Mouse (Mus musculus): ENCODE data around the gene Ceacam10.
"Not testable (repeated sequence)": the region's sequence is repeated elsewhere in the genome, so short reads cannot be mapped to it uniquely, and the experiment has no call there.

Gene Ceacam10

GRCm38 (mm10) chr7:24776918-24777317, at the start of gene Ceacam10:
Gene Ceacam10, plus strand, starts transcription at chr7:24777206.
- not testable (repeated sequence) for DNase-seq

- peak; percentile 64 for DNase-seq
Measured at GRCm38 (mm10) chr7:24735970-24736670, 40.9 kb upstream of the Ceacam10 start.

GRCm38 (mm10) chr7:24750695-24751094, 26.3 kb upstream of the Ceacam10 start:
- no peak for DNase-seq

DNA sequence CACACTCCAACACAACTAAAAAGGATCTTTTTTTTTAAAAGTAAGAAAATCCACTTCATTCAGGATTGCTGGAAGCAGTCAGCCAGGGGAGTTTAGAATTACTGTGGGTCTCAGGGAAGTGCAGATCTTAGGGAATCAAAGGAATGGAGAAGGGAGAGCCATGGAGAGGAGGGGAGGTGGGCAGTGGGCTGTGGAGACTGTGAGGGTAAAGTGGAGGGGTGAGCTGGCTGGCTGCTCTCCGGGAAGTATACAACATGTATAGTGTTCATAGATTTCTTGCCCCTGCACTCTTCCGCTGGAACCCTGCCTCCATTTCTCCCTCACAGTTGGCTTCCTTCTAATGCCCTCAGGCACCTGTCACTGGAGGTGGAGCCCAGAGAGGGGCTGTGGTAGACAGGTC, 25.4 kb upstream of the Ceacam10 start:
- no peak for DNase-seq

- no peak for DNase-seq
Measured at GRCm38 (mm10) chr7:24753476-24753875, 23.5 kb upstream of the Ceacam10 start.

- no peak for DNase-seq
Measured at GRCm38 (mm10) chr7:24758520-24758919, 18.5 kb upstream of the Ceacam10 start.

DNA sequence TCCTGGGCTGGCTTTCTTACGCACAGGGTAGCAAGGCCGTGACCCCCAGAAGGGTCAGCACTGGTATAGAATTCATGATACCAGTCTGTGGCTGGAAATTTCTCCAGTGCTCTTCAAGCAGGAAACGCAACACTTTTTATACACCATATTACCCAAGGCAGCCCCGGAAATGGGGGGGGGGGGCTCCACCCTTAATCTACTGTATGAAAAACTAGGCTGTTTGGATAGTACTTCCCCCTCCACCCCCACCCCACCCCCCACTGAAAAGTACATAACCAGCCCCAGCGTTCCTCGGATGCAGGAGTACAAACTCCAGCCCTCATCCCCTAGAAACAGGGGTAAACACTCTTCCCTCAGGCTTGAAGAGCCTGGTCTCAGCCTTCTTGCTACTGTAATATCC, 16.8 kb upstream of the Ceacam10 start, which contains the start of gene Cd177:
TSS of gene Cd177 (minus strand) at position 101 of the 400 bp plus-strand sequence.
- DNase-seq, result no peak

DNA sequence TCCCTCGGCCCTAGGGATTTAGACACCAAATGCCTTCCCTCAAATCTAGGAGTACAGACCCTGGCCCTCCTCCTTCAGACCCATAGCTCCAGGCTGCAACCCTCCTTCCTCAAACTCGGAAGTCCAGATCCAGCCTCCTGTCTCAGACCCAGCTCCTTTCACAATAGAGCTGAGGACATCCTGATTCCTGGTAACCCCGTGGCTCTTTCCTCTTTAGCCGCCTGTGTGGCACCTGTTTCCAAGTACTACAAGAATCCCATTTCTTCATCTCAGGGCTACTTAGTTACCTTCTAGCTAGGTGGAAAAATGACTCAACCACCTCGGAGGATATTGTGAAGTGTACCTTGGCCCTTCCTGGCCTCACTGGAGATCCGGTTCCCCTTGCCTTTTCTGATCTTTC, 15.8 kb upstream of the Ceacam10 start:
- no peak for DNase-seq

DNA sequence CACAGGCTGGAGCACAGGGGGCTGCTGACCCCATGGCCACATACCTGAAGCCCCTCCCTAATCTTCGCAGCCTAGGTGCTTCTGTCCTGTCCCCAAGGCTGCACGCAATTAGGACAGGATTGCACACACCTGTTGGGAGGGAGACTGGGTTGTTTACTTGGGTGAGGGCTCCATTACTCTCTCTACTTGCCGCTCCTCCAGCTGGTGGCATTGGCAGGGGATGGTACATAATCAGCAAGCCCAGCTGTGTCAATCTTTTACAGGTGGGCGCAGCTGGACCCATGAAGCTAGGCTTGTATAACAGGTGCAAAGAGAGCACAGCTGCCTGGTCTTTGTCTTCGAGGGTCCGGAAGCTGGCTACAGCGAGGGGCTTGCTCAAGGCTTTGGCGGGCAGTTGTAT, 14.4 kb upstream of the Ceacam10 start:
- DNase-seq, result no peak

GRCm38 (mm10) chr7:24771361-24771760, 5.6 kb upstream of the Ceacam10 start:
- no peak for DNase-seq

GRCm38 (mm10) chr7:24773942-24774535, 3.0 kb upstream of the Ceacam10 start:
- DNase-seq, result no peak

DNA sequence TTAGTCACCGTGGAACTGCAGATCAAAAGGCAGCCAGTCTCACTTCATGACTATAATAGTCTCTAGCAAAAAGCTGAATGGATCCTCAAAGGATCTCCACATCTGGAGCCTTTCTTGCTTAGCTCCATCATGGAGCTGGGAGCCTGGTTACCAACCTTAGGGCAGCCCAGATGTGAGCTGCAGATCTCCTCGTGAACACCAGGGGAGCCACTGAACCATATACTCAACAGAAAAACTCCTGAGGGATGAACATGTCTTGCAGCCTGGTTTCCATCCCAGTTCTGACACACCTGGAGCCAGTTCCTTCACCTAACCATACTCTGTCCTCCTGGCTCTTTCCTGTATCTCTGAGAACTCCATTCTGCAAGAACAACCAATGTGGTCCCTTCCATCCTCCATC, 861 bp upstream of the Ceacam10 start:
- no peak for DNase-seq

GRCm38 (mm10) chr7:24797918-24798317, 20.9 kb downstream of the Ceacam10 start:
- no peak for DNase-seq

DNA sequence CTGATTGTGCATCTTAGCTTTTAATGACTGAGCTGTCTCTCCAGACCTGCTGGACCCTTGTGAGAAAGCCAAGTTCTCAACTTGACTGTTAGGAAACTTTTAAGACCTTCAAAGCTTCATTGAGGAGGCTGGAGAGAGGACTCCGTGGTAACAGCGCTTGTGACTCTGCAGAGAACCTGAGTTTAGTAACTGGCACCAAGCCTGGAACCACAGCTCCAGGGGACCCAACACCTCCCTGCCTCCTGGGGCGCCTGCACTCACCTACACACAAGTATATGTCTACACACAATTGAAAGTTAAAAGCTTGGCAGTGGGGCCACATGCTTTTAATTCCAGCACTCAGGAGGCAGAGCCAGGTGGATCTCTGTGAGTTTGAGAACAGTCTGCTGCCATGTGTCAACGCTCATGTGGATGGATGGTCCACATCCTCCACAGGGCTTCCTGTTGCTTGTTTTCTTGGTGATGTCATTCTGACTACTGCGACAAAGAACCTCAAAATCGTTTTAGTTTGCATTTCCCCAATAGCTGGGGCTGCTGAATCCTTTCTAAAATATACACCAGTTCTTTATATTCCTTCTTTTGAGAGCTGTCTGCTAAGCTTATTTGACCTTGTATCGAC, 25.3 kb downstream of the Ceacam10 start:
- DNase-seq, result no peak

- no peak for DNase-seq
Measured at GRCm38 (mm10) chr7:24804826-24805225, 27.8 kb downstream of the Ceacam10 start.

DNA sequence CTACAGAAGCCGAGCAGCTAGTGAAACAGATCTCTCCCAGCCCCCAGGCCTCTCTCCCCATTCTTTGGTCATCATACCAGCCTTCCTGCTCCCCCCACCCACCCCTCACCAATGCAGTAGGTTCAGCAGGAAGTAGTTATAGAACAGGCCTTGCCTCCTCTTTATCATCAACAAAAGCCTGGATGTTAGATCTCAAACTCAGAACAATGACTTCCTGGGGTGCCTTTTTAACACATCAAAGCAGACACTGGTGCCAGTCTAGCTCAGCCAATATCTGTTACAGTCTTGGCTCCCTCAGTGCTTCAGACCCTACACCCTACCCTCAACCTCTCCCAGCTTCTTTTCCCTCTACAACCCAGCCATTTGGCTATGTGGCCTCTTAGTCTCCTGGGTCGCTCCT, 32.0 kb downstream of the Ceacam10 start:
- no peak for DNase-seq

- DNase-seq, result peak; percentile 83
Measured at GRCm38 (mm10) chr7:24817502-24817901, 40.5 kb downstream of the Ceacam10 start.

DNA sequence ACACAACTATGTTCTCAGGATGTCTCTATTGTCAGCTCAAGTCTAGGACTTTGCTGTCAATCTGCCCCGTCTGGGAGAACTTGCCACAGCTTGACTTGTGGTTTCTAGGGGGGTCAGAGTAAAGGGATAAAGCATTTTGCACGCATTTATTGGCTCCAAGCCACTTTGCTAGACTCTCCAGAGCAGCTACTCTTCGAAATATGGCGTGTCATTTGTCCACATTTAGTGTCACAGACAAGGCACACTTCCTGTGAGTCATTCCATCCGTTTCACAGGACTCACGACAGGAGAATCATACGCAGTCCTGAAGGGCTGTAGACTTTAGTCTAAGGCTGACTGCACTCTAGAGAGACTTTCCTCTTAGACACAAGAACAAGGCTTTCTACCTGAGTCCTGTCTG, 47.4 kb downstream of the Ceacam10 start:
- no peak for DNase-seq

DNA sequence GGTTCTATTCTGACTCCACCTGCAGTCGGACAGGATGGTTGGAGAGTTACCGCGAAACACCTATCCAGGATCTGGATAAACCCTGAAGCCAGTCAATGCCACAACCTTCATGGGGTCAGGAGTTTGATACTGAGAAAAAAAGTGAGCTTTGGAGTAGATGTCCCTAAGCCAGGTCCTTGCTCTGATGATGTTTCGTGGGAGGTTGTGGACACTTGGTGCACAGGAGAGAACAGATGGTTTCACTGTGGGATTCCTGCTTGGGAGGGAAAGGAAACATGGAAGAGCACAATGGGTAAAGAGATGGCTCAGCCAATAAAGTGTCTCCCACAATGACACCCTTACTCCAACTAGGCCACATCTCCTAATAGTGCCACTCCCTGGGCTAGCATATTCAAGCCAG, 50.2 kb downstream of the Ceacam10 start:
- no peak for DNase-seq
